Mouse (Mus musculus) erythroid progenitor cell, adult 5-6 weeks (primary cell): ENCODE results near the gene Pcbp2. TPM values are rescaled to one million over a fixed set of nuclear protein-coding genes. Genes with fewer than 3 reads are reported as not detected.

Source experiments
- ATAC-seq: replicated peaks from 2 replicates; pipeline ENCODE4 v1.8.0; 2016; ENCODE audit warnings: moderate number of reproducible peaks, mild to moderate bottlenecking, moderate TSS enrichment, inconsistent platforms; ENCODE audit not compliant: poor library complexity, low FRiP score, severe bottlenecking
- total RNA-seq, 2 experiments: library from RNA; stranded (forward) in 1 of 2; stranded (reverse) in 1 of 2; fragments of 150-400 nt in 1 of 2; fragments of 186-747, 209-891 nt in 1 of 2; gene quantifications; 2 replicates each; pipeline versions ENCODE4 v1.2.3 to v1.2.4; 2015 to 2017; ENCODE audit warnings: low replicate concordance in 2 of 2

Pcbp2 gene
- total RNA-seq, 2 experiments from 2014 or later = 185 to 484 TPM

DNA sequence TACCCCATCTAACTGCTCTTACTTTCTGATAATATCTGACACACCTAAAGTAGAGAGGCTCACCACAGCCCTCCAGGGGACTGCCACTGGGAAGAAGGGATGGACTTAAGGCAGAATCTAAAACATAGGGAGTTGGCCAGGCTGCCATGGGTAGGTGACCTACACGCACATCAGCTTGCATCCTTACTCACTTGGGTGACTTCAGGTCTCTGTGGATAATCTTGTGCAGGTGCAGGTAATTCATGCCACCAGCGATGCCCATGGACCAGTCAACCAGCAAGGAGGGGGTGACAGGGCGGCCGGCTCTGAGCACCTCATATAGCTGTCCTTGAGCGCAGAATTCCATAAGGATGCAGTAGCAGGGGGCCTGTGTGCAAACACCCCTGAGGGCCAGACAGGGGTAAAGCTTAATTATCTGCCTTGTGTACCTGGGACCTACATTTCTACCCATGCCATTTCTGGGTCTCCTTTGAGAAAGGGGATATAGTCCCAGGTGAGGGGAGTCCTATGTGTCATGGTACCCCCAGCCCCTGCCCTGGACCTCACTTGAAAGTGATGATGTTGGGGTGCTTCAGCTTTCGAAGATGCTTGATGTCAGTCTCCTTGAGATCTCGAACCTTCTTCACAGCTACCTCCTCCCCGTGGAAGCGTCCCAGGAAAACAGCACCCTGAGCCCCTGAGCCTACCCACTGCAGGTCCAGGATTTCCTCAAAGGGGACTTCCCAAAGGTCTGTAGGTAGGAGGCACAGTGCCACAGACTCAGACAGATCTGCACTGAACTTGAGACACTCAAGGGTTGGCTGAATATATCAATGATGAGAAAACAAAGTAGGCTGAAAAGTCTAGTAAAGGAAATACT, 33.8 kb downstream of the Pcbp2 start:
- 0 out of 2 replicates have a peak, but pooled peaks have one; percentile 21 for ATAC-seq

GRCm38 (mm10) chr15:102505073-102505769, 34.9 kb downstream of the Pcbp2 start:
- no peak for ATAC-seq

GRCm38 (mm10) chr15:102505770-102506463, 35.6 kb downstream of the Pcbp2 start:
- no peak for ATAC-seq

DNA sequence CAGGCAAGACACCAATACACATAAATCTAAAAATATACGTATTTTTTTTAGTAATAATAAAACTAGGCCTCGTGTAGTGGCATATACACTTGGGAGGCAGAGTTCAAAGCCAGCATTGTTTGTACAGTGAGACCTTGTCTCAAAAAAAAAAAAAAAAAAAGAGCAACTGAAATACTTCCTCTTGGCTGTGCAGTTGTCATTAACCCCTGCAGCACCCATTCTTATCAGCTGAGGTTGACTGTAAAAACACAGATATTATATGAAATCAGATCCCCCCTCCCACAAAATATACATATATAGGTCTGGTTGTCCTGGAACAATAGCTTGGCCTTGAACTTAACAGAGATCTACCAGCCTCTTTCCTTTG, 36.1 kb downstream of the Pcbp2 start:
- ATAC-seq = no peak

GRCm38 (mm10) chr15:102506864-102507263, 36.5 kb downstream of the Pcbp2 start:
- ATAC-seq = no peak

GRCm38 (mm10) chr15:102507561-102507960, 37.2 kb downstream of the Pcbp2 start:
- ATAC-seq = no peak

DNA sequence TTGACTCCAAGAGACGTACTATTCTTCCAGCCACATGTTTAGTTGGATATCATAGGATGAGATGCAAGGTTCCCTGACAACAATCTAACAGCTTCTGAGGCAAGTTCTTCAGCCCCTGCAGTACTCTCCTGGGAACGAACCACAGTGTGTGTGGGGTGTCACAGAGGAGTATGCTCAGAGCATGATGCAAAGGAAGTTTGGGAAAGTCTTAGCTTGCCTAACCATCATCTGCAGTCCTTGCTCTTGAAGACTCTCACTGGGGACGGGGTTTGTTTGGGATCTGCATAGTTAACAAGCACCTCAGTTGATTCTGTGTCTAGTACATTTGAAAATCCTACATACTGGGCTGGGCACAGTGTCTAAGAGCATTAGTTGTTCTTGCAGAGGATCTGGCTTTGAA, 38.0 kb downstream of the Pcbp2 start:
- no peak for ATAC-seq

DNA sequence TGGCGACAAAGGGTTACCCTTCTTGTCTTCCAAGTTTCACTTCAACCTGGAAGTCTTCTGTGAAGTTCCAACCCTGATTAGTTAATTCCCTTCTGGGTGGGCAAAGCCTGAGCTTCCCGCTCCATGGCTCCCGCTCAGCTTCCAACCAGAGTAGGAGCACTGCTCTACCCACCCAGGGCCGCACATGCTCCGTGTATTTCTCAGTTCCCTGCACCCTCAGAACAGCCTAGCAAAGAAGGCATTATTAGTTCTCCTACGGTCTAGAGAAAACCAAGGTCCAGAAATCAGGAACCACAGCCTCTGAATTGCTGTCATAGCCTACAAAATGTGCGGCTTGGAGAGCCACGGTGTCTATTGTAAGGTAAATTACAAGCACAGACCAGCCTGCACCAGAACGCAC, 39.8 kb downstream of the Pcbp2 start:
- ATAC-seq = no peak

GRCm38 (mm10) chr15:102510590-102511284, 40.4 kb downstream of the Pcbp2 start:
- peak; percentile 86 for ATAC-seq

DNA sequence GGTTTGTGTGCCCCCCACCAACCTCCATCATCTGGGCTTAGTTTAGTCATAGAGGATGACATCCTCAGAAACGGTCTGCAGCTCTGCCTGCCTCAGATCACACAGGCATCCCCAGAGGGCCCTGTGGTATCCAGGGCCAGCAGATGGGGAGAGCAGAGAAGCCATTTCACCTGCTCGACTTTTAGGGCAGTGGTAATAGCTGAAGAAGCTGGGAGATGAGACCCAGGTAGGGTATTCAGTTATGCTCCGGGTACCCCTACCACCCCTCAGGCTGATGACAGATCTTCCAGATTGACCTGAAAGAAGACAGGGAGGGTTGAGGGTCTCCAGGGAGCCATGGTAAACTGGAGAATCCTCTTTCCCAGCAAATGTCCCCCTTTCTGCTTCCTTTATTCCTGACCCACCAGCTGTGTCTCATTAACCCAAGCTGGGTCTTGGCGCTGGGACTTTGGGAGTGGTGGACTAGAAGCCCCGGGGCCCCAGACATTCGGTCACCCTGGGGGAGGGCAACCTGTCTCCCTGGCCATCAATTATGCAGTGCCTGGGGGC, 41.0 kb downstream of the Pcbp2 start:
- no peak for ATAC-seq

GRCm38 (mm10) chr15:102512010-102512409, 41.7 kb downstream of the Pcbp2 start:
- no peak for ATAC-seq

- no peak for ATAC-seq
Measured at GRCm38 (mm10) chr15:102512471-102512870, 42.1 kb downstream of the Pcbp2 start.

DNA sequence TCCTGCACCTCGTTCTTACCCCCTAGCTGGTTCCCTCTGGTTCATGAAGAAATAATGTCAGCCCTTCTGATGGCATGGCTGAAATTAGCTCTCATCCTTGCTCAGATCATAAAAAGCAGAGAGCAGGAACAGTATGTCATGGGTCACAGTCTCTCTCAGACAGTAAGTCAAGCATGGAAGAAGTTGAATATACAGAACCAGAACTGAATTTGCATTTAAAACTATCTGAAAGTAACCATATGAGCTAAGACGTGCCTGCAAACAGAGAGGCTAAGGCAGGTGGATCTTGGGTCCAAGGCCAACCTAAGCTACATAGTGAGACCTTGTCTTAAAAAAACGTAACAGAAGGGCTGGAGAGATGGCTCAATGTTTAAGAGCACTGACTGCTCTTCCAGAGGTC, 42.7 kb downstream of the Pcbp2 start:
- no peak for ATAC-seq

DNA sequence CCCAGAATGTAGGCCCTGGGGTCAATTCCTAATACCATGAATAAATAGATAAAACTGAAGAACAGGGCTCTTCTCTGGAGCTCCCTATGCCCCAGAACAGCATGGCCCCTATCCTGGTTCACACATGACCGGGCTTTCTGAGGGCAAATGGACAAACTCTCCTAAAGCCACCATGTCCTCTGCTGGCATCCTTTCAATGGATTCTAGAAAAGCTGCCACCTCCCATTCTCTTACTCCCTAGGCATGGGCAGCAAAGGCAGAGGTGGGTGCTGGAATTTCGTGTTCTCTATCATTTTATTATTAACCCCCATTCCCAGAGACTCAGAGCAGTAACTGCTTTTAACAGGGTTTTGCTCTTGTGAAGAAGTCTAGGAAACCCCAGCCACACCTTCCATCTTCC, 44.9 kb downstream of the Pcbp2 start:
- no peak for ATAC-seq

- no peak for ATAC-seq
Measured at GRCm38 (mm10) chr15:102515791-102516190, 45.5 kb downstream of the Pcbp2 start.

DNA sequence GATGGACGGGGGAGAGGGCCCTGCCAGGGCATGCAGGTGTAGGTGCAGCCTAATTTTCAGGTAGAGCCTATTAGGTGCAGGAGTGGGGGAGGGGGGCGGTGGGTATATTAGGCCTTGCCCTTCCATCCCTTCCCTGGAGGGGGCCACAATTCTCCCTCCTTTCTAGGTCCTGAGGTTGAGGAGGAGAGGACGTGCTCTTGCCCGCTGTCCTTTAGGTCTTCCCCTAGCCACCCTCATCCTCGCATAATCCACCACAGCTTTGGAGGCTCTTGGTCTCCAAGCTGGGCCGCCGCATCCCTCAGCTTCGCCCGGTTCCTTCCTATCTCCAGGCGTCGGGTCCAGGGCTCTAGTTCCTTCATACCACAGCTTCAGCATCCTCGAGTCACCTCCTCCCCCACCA, 46.0 kb downstream of the Pcbp2 start:
- no peak for ATAC-seq

- peak; percentile 40 for ATAC-seq
Measured at GRCm38 (mm10) chr15:102516728-102517404, 46.5 kb downstream of the Pcbp2 start, which contains the start of gene Map3k12. Gene Map3k12, minus strand, starts transcription at chr15:102517064.

DNA sequence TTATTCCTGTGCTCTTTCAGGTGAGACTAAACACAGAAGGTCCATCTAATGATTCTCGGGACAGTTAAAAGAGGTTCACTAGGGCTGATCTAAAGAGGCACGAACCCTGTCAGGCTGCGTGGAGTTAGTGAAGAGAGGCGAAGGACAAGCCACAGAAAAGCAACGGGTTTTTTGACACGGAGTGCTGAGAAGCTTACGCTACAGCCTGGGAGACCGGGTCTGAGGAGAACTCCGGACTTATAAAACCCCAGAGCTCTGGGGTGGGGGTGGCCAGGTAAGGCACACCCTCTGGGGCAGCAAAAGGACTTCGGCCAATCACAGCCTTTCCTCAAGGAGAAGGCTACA, 47.3 kb downstream of the Pcbp2 start:
- ATAC-seq = no peak
